Mouse (Mus musculus): Measurements from ENCODE around the gene Orc3.
A peak's percentile ranks its signal among the peaks of the same experiment; 100 is the strongest.

Orc3 gene

DNA sequence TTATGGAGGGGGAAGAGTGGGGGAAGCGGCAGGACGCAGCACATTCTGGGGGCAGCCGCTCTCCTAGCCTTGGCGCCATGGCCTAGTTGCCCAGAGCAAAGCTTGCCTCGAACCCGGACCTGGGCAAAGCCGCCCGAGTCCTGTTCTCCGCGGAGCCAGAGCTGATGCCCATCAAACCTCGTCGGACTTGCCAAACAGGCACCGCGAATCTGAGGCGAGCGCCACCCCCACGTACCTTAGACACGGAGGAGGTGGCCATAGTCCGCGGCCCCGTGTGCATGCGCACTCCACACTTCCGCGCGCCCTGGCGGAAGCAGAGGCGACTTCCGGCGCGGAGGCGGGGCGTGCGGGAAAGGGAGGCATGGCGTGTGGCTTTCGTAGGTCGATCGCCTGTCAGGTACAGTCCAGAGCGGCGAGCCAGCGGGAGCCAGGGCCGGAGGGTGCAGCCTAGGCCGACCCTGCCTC lies at the start of gene Orc3, which contains the start of gene Rars2:
Orc3 (minus strand) TSS at position 315 of the 465 bp plus-strand sequence.
Rars2 (plus strand) TSS at position 328 of the 465 bp plus-strand sequence.
- DNase-seq (ENCODE audit: low read depth, low spot score) = peak; percentile 92

DNA sequence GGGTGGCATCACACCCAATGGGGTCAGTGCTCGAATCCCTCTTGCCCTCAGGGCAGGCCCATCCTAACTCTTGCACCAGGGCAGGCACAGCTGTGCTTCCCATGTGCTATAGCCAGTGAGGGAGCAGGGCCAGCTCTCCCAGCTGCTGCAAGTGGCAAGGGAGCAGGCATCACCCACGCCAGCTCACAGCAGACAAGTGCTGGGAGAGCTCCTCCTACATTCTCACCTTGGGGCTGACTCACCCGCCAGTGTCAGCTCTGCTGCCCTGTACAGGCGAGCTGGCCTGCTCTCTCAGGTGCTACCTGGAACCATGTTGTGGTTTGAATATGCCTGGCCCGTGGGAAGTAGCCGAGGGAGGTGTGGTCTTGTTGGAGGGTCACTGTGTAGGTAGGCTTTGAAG lies 47.2 kb upstream of the Orc3 start:
- no peak for DNase-seq (ENCODE audit: low read depth, low spot score)

DNA sequence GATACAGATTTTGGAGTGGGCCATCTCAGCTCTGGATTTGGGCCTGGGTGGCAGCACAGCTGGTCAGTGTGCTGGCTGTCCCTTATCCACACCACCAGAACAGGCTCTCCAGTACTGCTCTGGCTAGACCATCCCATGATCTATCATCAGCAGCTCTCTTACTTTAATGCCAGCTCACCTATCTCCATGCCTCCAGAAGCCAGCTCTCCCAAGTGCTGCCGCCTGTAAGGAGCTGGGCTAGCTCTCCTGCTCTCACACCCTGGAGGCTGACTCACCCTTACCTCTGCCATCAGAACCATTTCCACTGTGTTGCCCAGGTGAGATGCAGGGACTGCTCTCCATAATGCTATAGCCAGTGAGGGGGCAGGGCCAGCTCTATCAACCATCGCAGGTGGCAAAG lies 46.8 kb upstream of the Orc3 start:
- DNase-seq (ENCODE audit: low read depth, low spot score) = no peak

DNA sequence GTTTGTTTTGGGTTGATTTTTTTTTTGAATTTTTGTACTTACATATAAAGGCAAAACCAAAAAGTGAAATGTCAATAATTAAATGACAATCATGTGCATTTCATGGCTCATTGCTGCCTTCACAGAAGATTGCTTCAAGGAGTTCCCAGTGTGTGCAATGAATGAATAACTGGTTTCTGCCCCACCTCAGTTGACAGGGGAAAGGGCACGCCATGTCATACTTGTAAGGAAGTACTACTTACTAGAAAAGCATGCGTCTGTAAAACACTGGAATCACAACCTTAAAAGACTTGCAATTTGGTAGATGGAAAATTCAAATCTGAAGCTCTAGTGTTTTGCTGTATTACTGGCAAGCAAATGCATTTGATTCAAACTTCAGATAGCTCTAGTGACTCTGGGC lies 44.3 kb upstream of the Orc3 start:
- DNase-seq (ENCODE audit: low read depth, low spot score) = no peak

DNA sequence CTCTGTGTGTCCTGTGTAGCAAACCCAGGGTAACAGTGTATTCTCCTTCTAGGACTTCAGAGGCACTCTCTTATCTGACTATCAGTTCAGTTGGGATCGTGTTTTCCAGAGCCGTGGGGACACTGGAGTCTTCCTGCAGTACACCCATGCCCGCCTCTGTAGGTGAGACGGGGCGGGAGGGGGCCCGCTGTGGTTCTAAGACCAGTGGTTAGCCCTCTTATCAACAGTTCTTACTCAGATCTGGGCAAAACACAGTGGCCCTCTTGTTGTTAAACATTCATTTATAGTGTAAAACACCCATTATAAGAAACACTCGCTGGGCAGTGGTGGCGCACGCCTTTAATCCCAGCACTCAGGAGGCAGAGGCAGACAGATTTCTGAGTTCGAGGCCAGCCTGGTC lies 41.4 kb upstream of the Orc3 start:
- DNase-seq (ENCODE audit: low read depth, low spot score) = no peak

- DNase-seq (ENCODE audit: low read depth, low spot score) = no peak
Observed at GRCm38 (mm10) chr4:34653179-34653578, 38.4 kb upstream of the Orc3 start.

- DNase-seq (ENCODE audit: low read depth, low spot score) = no peak
Observed at GRCm38 (mm10) chr4:34644779-34645178, 30.0 kb upstream of the Orc3 start.

GRCm38 (mm10) chr4:34640731-34641130 lies 26.0 kb upstream of the Orc3 start:
- no peak for DNase-seq (ENCODE audit: low read depth, low spot score)

- peak; percentile 13 for DNase-seq (ENCODE audit: low read depth, low spot score)
Observed at GRCm38 (mm10) chr4:34639745-34640364, 25.1 kb upstream of the Orc3 start.

DNA sequence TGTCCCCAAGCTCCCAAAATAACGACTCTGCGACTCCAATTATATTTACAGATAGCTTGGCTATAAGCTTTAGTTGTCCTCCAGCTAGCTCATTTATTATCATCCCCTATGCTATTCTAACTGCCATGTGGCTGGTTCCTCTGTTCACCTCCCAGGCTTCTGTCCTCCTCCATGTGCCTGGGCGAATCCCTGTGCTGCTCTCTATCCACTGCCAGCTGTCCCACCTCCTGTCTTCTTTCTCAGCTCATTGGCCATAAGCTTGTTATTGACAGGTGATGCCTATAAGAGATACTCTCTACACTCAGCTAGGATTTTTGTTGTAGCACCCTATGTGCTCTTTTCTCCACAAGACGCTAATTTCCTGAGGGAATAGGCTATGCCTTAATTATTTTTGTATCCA lies 23.1 kb upstream of the Orc3 start:
- DNase-seq (ENCODE audit: low read depth, low spot score) = no peak

DNA sequence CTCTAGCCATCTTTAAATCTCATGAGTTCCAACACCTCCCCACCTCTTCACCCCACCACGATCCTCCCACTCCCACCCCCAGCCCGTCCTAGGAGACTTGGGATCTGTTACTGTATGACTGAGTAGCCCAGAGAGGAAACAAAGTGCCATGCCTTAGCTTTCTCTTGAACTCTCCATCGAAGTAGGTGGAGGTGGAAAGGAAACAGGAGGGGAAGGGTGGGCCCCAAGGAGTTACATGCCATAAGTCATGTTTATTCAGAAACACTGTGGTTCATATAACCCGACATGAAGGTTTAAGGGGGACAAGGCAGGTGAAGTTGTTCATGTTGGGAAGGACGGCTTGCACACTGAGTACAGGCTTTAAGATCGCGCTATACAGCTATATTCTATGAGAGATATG lies 22.6 kb upstream of the Orc3 start:
- DNase-seq (ENCODE audit: low read depth, low spot score) = no peak

GRCm38 (mm10) chr4:34636036-34636435 lies 21.3 kb upstream of the Orc3 start:
- no peak for DNase-seq (ENCODE audit: low read depth, low spot score)

DNA sequence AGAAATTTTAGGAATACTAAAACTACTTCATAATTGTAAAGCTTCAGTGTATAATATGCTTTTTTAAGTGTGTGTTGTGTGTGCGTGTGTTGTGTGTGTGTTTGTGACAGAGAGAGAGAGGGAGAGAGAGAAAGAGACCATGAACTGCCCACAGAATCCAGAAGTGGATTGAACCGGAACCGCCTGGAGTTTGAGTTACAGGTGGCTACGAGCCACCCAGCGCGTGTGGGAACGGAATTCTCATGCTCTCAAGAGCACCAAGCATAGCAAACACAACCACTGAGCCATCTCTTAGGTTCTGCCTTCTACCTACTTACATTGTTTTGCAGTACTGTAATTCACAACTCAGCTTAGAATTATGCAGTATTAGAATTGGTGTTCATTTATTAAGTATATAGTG lies 19.4 kb upstream of the Orc3 start:
- peak; percentile 17 for DNase-seq (ENCODE audit: low read depth, low spot score)

GRCm38 (mm10) chr4:34629956-34630355 lies 15.2 kb upstream of the Orc3 start:
- DNase-seq (ENCODE audit: low read depth, low spot score) = no peak

GRCm38 (mm10) chr4:34626401-34626800 lies 11.7 kb upstream of the Orc3 start:
- DNase-seq (ENCODE audit: low read depth, low spot score) = no peak

GRCm38 (mm10) chr4:34625556-34625955 lies 10.8 kb upstream of the Orc3 start:
- no peak for DNase-seq (ENCODE audit: low read depth, low spot score)

- peak; percentile 32 for DNase-seq (ENCODE audit: low read depth, low spot score)
Observed at GRCm38 (mm10) chr4:34616146-34616545, 1.4 kb upstream of the Orc3 start.

GRCm38 (mm10) chr4:34615303-34615702 lies 559 bp upstream of the Orc3 start:
- DNase-seq (ENCODE audit: low read depth, low spot score) = peak; percentile 27

DNA sequence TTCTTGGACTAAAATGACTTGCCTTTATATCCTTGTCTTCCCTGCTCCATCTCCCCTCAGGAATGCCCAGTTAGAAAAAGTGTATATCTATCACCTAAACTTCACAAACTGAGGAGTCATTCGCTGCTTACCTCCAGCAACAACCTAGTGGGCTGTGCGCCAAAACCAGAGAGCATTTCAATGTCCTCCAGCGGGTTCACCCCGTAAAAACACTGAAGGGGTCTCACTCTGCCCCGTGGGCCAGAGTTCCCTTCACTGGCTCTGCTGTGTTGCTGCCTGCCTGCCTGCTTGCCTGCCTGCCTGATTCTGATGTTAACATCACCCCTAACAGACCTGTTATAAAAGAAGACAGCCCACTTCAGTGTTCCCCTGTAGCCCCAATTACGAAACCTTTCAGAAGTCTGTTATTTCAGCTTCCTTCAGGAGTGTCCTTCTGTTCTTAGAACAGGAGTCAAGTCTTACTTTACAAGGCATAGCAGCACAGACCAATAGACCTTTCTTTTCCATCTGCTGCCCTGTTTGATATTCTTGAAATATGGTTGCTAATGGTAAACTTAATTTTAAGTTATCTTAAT lies 1.1 kb downstream of the Orc3 start:
- no peak for DNase-seq (ENCODE audit: low read depth, low spot score)

DNA sequence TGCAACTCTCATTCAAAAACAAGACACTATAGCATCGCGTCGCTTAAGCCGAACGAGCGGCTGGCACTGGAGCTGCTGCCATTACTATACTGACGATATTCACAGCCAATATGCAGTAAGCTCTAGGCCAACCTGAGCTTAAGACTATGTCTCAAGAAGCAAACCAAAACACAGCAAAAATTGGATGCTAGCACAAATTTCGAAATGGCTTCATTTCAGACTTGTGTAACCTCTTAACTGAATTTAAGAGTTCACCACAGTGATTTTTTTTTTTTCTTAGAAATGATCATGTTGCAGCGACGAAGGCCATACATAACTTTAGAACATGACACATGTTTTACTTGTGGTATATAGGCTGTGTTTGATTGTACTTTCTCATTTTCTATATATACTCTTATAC lies 8.1 kb downstream of the Orc3 start:
- no peak for DNase-seq (ENCODE audit: low read depth, low spot score)

- DNase-seq (ENCODE audit: low read depth, low spot score) = no peak
Observed at GRCm38 (mm10) chr4:34603123-34603522, 11.6 kb downstream of the Orc3 start.

GRCm38 (mm10) chr4:34584871-34585607 lies 29.7 kb downstream of the Orc3 start:
- no peak for DNase-seq (ENCODE audit: low read depth, low spot score)

DNA sequence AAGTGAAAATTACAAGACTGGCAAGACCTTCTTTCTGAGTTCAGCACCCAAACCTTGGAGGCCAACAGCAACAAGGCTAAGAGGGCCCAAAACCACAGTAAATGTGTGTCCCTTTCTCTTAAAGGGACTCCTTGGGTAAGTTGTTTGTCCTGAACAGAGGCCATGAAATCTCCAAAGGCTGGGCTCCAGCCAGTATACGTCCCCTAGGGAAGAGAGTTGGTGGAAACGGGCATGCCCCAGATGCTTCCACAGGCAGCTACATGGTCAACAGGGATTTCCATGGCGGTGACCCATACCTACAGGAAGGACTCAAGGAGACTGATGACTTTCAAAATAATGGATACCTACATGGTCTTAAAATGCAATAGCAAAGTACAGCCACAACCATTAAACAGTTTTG lies 31.3 kb downstream of the Orc3 start:
- no peak for DNase-seq (ENCODE audit: low read depth, low spot score)

All from R1 (cell line).